Mouse (Mus musculus): ENCODE results near the gene Slc4a7. TPM values are rescaled to one million over a fixed set of nuclear protein-coding genes. Genes with fewer than 3 reads are reported as not detected.

The Slc4a7 gene
- polyA plus RNA-seq, 1 experiment from 2014 or later: 40.3 TPM

Other genes with a start within 250 kb of the Slc4a7 start
- 0.08 TPM in 1 of 2 replicates, not detected in the other for gene Nek10, start 101.1 kb downstream of the Slc4a7 start, polyA plus RNA-seq (2015; fragmentation: Nextera tagmentation; extraction: Ambion mirVana)